Mouse (Mus musculus): ENCODE data around the gene Adgrg7. TPM values are rescaled to one million over a fixed set of nuclear protein-coding genes. Genes with fewer than 3 reads are reported as not detected.

The Adgrg7 gene
- total RNA-seq, 1 experiment from 2014 or later: 41.2 TPM

- ATAC-seq (replicated peaks in 1 of 2; ENCODE audit: insufficient read depth in 1 of 2, low FRiP score in 2 of 2, low TSS enrichment in 1 of 2, low read depth in 1 of 2, poor library complexity in 2 of 2, severe bottlenecking in 2 of 2): peak; percentile 89 to 93
Observed at GRCm38 (mm10) chr16:56717224-56718200, 78.1 kb downstream of the Adgrg7 start, which contains the start of gene Tfg. Gene Tfg (minus strand): TSS chr16:56717450.

DNA sequence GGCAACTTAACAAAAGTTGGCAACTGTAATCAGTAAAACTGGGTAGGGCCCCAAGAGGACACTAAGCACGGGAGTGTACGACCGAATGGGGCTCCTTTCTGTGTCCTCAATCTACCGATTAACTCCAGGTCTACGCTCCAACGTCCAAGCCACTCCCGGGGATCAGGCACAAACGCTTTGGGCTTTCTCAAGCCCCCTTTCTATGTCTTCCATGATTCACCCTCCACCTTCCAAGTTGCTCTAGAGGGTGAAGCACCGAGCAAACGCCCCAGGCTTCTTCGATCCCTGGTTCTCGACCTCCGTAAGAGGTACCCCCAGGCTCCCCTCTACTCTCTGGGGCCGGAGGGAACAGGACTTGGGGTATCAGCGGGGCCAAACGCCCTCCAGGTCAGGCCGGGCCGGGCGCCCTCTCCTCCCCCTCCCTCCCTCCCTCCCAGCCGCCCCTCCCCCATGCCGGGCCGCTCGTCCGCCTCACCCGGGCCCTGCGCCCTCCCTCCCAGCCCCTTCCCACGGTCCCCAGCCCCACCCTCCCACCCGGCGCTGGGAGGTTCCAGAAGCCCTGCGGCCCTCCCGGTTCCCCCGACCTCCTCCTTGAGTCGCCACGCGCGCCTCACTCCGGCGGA is 79.0 kb downstream of the Adgrg7 start:
- peak in 1 of 2 experiments; percentile 25; a peak in 1 of 4 replicates for ATAC-seq (replicated peaks in 1 of 2; ENCODE audit: insufficient read depth in 1 of 2, low FRiP score in 2 of 2, low TSS enrichment in 1 of 2, low read depth in 1 of 2, poor library complexity in 2 of 2, severe bottlenecking in 2 of 2)

DNA sequence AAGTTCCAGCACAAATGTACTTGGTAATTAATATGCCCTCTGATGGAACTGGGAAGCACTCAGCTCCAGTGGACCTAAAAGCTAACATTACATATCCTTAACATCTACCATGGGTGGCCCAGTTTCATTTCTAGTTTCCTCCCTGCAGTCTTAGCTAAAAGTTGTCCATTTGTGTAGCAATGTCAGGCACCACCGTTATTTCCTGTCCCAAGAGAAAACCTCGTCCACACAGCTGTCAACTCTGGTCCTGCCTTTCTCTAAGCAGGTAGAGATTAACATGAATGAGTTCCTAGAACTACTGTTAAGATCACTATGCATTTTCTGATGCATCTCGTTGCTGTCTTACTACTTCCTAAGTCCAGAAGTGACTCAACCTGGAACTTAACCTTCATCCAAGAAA is 80.0 kb downstream of the Adgrg7 start:
- no peak for ATAC-seq (replicated peaks in 1 of 2; ENCODE audit: insufficient read depth in 1 of 2, low FRiP score in 2 of 2, low TSS enrichment in 1 of 2, low read depth in 1 of 2, poor library complexity in 2 of 2, severe bottlenecking in 2 of 2)

- ATAC-seq (replicated peaks in 1 of 2; ENCODE audit: insufficient read depth in 1 of 2, low FRiP score in 2 of 2, low TSS enrichment in 1 of 2, low read depth in 1 of 2, poor library complexity in 2 of 2, severe bottlenecking in 2 of 2): no peak
Observed at GRCm38 (mm10) chr16:56710071-56710470, 85.6 kb downstream of the Adgrg7 start.

DNA sequence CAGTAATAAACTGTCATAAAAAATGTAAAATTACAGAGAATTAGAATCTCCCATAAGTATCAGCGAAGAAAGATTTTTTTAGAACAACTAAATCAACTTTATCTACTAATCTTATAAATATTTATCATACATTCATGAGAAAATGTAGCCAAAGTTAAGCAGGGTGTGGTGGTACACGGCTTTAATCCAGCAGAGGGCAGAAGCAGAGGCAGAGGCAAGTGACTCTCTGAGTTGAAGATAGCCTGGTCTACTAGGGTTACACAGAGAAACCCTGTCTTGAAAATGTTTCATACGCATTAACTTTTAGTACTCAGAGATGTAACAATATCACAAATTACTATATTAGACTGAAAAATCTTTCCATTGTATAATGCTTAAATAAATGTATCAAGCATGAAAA is 89.9 kb downstream of the Adgrg7 start:
- ATAC-seq (replicated peaks in 1 of 2; ENCODE audit: insufficient read depth in 1 of 2, low FRiP score in 2 of 2, low TSS enrichment in 1 of 2, low read depth in 1 of 2, poor library complexity in 2 of 2, severe bottlenecking in 2 of 2): no peak

DNA sequence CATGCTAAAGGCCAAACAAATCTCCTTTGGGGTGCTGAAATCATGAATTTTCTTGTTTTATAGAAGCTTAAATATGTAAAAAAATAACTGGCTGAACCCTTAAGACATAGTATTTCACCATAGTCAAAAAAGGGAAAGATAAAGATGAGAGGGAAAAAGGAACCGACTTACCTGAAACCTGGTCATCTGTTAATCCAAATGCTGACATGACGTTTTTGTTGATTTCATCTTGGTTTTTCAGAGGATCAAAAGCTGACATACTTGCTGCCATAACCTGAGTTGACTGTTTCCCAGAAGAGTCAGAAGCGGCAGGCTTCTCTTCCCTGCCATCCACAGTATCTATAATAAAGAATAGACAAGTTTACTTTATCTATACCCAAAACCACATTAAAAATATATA is 94.8 kb downstream of the Adgrg7 start:
- no peak for ATAC-seq (replicated peaks in 1 of 2; ENCODE audit: insufficient read depth in 1 of 2, low FRiP score in 2 of 2, low TSS enrichment in 1 of 2, low read depth in 1 of 2, poor library complexity in 2 of 2, severe bottlenecking in 2 of 2)

DNA sequence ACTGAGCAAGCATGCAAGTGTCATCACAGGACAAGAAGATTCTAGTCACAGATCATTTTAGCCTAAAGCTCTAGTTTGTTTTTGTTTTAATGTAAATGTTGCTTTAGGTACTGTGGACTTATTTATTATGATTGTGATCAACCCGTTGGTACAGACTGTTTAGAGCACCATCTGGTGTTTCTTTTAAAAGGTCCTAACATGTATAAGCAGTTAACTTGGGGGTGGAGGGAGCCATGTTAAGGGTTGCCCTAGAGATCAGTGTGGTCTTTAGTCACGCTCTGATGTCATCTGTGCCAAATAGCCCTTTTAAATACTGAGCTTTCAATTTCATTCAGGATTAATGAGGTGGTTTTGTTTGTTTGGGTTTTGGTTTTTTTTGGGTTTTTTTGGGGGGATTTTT is 99.2 kb downstream of the Adgrg7 start:
- no peak for ATAC-seq (replicated peaks in 1 of 2; ENCODE audit: insufficient read depth in 1 of 2, low FRiP score in 2 of 2, low TSS enrichment in 1 of 2, low read depth in 1 of 2, poor library complexity in 2 of 2, severe bottlenecking in 2 of 2)

- ATAC-seq (replicated peaks in 1 of 2; ENCODE audit: insufficient read depth in 1 of 2, low FRiP score in 2 of 2, low TSS enrichment in 1 of 2, low read depth in 1 of 2, poor library complexity in 2 of 2, severe bottlenecking in 2 of 2): no peak
Observed at GRCm38 (mm10) chr16:56690715-56691114, 104.9 kb downstream of the Adgrg7 start.

DNA sequence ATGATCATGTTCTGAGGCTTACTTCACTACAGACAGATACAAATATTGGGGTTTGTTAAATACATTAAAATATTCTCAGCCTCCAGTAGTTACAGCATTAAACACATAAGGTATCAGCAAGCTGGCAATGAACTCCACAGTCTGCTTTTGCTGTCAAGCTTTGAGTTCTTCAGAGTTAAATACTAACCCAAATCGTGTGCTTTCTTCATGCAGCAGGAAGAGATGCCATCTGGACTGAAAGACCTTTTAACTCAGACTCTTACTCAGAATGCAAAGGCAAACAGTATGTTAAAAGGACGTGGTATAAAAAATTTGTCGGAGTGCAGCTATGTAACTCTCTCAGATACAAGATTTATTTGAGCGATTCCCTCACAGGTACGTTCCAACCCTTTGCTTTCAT is 108.9 kb downstream of the Adgrg7 start:
- no peak for ATAC-seq (replicated peaks in 1 of 2; ENCODE audit: insufficient read depth in 1 of 2, low FRiP score in 2 of 2, low TSS enrichment in 1 of 2, low read depth in 1 of 2, poor library complexity in 2 of 2, severe bottlenecking in 2 of 2)

DNA sequence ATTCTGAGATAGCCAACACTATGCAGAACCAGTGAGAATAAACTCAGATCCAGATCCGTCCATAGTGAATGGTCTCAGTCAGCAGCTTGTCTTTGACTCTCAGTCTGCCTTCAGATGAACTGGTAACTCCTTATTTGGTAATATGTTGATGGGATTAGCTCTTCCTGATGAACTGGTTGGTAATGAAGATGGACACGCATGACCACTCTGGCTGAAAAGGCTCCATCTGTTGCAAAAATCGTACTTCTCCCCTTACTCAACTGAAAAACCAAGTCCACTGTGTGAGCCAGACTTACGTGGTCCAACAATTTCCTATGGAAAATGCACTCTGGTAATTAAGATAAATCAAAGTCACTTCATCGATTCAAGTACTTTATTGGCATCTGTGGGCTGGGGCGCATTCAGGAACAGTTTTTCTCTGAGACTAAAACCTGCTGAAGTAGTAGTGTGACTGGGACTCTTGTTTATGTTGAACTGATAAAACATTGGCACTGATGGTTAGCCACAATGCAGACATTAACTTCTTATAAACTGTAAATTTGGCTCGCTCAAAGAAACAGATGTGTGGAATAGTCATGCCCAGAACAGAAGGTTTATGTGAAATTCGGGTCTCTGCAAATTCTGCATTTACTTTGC is 114.5 kb downstream of the Adgrg7 start:
- no peak for ATAC-seq (replicated peaks in 1 of 2; ENCODE audit: insufficient read depth in 1 of 2, low FRiP score in 2 of 2, low TSS enrichment in 1 of 2, low read depth in 1 of 2, poor library complexity in 2 of 2, severe bottlenecking in 2 of 2)

DNA sequence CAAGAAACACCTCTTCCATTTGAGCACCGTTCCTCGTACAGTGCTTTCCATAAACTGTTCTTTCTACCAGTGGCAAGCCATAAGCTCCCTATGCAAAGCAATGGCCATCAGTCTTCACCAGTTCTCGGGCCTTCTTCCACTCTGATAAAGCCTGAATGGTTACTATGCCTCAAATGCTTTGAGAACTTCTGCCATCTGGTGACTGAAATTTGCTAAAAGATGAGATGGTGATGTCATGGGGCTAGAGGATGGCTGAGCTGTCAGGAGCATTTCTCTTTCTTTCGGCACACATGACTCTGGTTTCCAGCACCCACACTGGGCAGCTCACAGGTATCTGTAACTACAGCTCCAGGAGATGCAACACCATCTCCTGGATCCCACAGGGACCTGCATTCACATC is 118.5 kb downstream of the Adgrg7 start:
- ATAC-seq (replicated peaks in 1 of 2; ENCODE audit: insufficient read depth in 1 of 2, low FRiP score in 2 of 2, low TSS enrichment in 1 of 2, low read depth in 1 of 2, poor library complexity in 2 of 2, severe bottlenecking in 2 of 2): no peak

Other genes starting within 250 kb of the Adgrg7 start
- 39.9 and 55.2 TPM in 2 replicates for gene Tfg, start 78.4 kb downstream of the Adgrg7 start, total RNA-seq (2017)
- not detected in 2 replicates for gene Tmem45a, start 90.3 kb upstream of the Adgrg7 start, total RNA-seq (2017)
- not detected in 2 replicates for gene Lnp1, start 132.2 kb upstream of the Adgrg7 start, total RNA-seq (2017)